Mouse (Mus musculus) liver, embryonic 14.5 days (tissue): ENCODE measurements around the gene Gpsm3. TPM values are rescaled to one million over a fixed set of nuclear protein-coding genes. Genes with fewer than 3 reads are reported as not detected.
A peak's percentile ranks its signal among the peaks of the same experiment; 100 is the strongest.

Experiments used
- ATAC-seq: fragments of 200-750 bp; cut with Nextera tagmentation; 2 replicates; pipeline ENCODE4 v1.8.0; 2017; ENCODE audit warnings: moderate number of reproducible peaks, mild to moderate bottlenecking, moderate library complexity; ENCODE audit not compliant: insufficient read depth
- DNase-seq, 3 experiments: peaks; one replicate each; pipeline ENCODE4 v3.0.0-alpha.2; 2012 to 2013; ENCODE audit warnings: low read depth in 3 of 3, low spot score in 3 of 3
- H3K27ac ChIP-seq: fragments of 300-500 bp; sonication (generic); 2 replicates; pipeline ENCODE4 v1.5.1; 2014; ENCODE audit warnings: moderate library complexity, mild to moderate bottlenecking, control low read depth, inconsistent platforms
- H3K27me3 ChIP-seq: fragments of 300-500 bp; sonication (generic); 2 replicates; pipeline ENCODE4 v1.6.1; 2014; ENCODE audit warnings: mild to moderate bottlenecking, low read length, moderate library complexity; ENCODE audit not compliant: control insufficient read depth, insufficient read depth
- H3K36me3 ChIP-seq: fragments of 300-500 bp; sonication (generic); replicated peaks from 2 replicates; pipeline ENCODE4 v1.6.1; 2014; ENCODE audit warnings: low read depth; ENCODE audit not compliant: control insufficient read depth, insufficient read depth
- H3K4me1 ChIP-seq, 2 experiments: fragments of 200-500 bp in 1 of 2; fragments of 300-500 bp in 1 of 2; sonication (generic) in 1 of 2; replicated peaks; 2 replicates each; pipeline ENCODE4 v1.6.1; 2012 to 2014; ENCODE audit warnings: antibody characterized with exemption in 1 of 2, inconsistent platforms in 1 of 2, low read length in 1 of 2; ENCODE audit not compliant: control insufficient read depth in 2 of 2, insufficient read depth in 2 of 2
- H3K4me2 ChIP-seq: fragments of 300-500 bp; sonication (generic); 2 replicates; pipeline ENCODE4 v1.6.1; 2014; ENCODE audit warnings: low read depth, mild to moderate bottlenecking, control low read depth, moderate library complexity
- H3K4me3 ChIP-seq, 2 experiments: fragments of 200-500 bp in 1 of 2; fragments of 300-500 bp in 1 of 2; sonication (generic) in 1 of 2; 2 replicates each; pipeline ENCODE4 v1.5.1; 2012 to 2014; ENCODE audit warnings: low read depth in 2 of 2, low read length in 2 of 2, mild to moderate bottlenecking in 2 of 2, control low read depth in 1 of 2, inconsistent platforms in 1 of 2, moderate library complexity in 1 of 2; ENCODE audit not compliant: insufficient read depth in 1 of 2
- H3K9ac ChIP-seq: fragments of 300-500 bp; sonication (generic); replicated peaks from 2 replicates; pipeline ENCODE4 v1.6.1; 2014; ENCODE audit warnings: mild to moderate bottlenecking, control low read depth, moderate library complexity
- H3K9me3 ChIP-seq: fragments of 300-500 bp; sonication (generic); 2 replicates; pipeline ENCODE4 v1.6.1; 2016; ENCODE audit warnings: low read length, mixed read lengths; ENCODE audit not compliant: control insufficient read depth
- CTCF ChIP-seq: IDR thresholded peaks from 2 replicates; pipeline ENCODE4 v1.5.1; 2016; ENCODE audit warnings: antibody characterized with exemption, low read depth, control low read depth
- EP300 ChIP-seq: IDR thresholded peaks from 2 replicates; pipeline ENCODE4 v1.6.1; 2016; ENCODE audit warnings: antibody characterized with exemption, low read depth
- whole genome bisulfite sequencing: fragments of 180-500 bp; shearing (Covaris S2); extraction: QIAGEN DNeasy Blood & Tissue Kit; methylation state at CpG from one replicate; pipeline ENCODE4 v1.1.7; 2014; ENCODE audit not compliant: insufficient replicate concordance; 5-methylcytosine and 5-hydroxymethylcytosine counted together
- polyA plus RNA-seq, 2 experiments: library from polyadenylated mRNA; depleted of rRNA in 1 of 2; stranded (reverse) in 1 of 2; unstranded in 1 of 2; fragments of >200 nt; fragmentation: Nextera tagmentation in 1 of 2; extraction: Ambion mirVana in 1 of 2; gene quantifications; 2 replicates each; pipeline versions ENCODE4 v1.2.1 to v1.2.3; 2012 to 2014

Gpsm3 gene
- polyA plus RNA-seq, 2 experiments: 4.2 to 9.8 TPM

GRCm38 (mm10) chr17:34587423-34587811, 2.2 kb upstream of the Gpsm3 start:
- Histone ChIP-seq H3K9me3 (no peaks in the 10 kb centered on the region), H3K9ac (peak overlapping the region; percentile 83), H3K4me3 (peak overlapping the region; percentile 69), H3K27me3 (no peaks in the 10 kb centered on the region), H3K36me3 (no peaks in the 10 kb centered on the region), H3K4me1 (peaks cover 21 to 29% of the 10 kb centered on the region in 2 experiments), H3K27ac (peak overlapping the region; percentile 5; the same call in 1 of the 2 replicates), H3K4me2 (peak overlapping the region; percentile 89)
- peak; percentile 88 for ATAC-seq
- 0% methylated on average over 49 of the region's 50 CpGs for WGBS
- no peak for TF ChIP-seq EP300
- TF ChIP-seq CTCF: no peak
- peak; percentile 85 to 89 (median 87) for DNase-seq

GRCm38 (mm10) chr17:34587814-34588213, 1.8 kb upstream of the Gpsm3 start:
- ATAC-seq (no peak), DNase-seq (no peak)

GRCm38 (mm10) chr17:34588767-34589166, 839 bp upstream of the Gpsm3 start:
- TF ChIP-seq EP300 (no peak), CTCF (no peak)
- Histone ChIP-seq H3K36me3 (no peaks in the 10 kb centered on the region), H3K4me3 (no peak overlapping the region), H3K9me3 (no peaks in the 10 kb centered on the region), H3K27me3 (no peaks in the 10 kb centered on the region), H3K9ac (no peak overlapping the region), H3K4me1 (peaks cover 21 to 29% of the 10 kb centered on the region in 2 experiments), H3K27ac (no peak overlapping the region), H3K4me2 (peak overlapping the region; percentile 89)
- WGBS: 55% methylated on average over 3 of the region's 3 CpGs
- no peak for DNase-seq
- ATAC-seq: no peak

More at GRCm38 (mm10) chr17:34587814-34588213, 1.8 kb upstream of the Gpsm3 start:
- H3K27ac ChIP-seq: peak overlapping the region; percentile 5; the same call in 1 of the 2 replicates
- WGBS: under 1% methylated on average over 19 of the region's 19 CpGs
- no peaks in the 10 kb centered on the region for H3K36me3 ChIP-seq
- peaks cover 21 to 29% of the 10 kb centered on the region in 2 experiments for H3K4me1 ChIP-seq
- H3K4me2 ChIP-seq: peak overlapping the region; percentile 89
- no peak for TF ChIP-seq CTCF
- TF ChIP-seq EP300: no peak
- H3K27me3 ChIP-seq: no peaks in the 10 kb centered on the region
- H3K9me3 ChIP-seq: no peaks in the 10 kb centered on the region
- H3K9ac ChIP-seq: peak overlapping the region; percentile 83
- peak overlapping the region; percentile 69 for H3K4me3 ChIP-seq

GRCm38 (mm10) chr17:34589206-34589605, 400 bp upstream of the Gpsm3 start:
- no peaks in the 10 kb centered on the region for H3K9me3 ChIP-seq
- no peak overlapping the region for H3K4me3 ChIP-seq
- H3K4me1 ChIP-seq: peaks cover 21 to 29% of the 10 kb centered on the region in 2 experiments
- no peaks in the 10 kb centered on the region for H3K36me3 ChIP-seq
- H3K9ac ChIP-seq: no peak overlapping the region
- WGBS: 30% methylated on average over 7 of the region's 7 CpGs
- ATAC-seq (no peak), DNase-seq (no peak)
- no peaks in the 10 kb centered on the region for H3K27me3 ChIP-seq
- peak overlapping the region; percentile 45 for H3K4me2 ChIP-seq
- no peak overlapping the region for H3K27ac ChIP-seq
- no peak for TF ChIP-seq EP300
- TF ChIP-seq CTCF: no peak

- WGBS: 51% methylated on average over 15 of the region's 15 CpGs
- Histone ChIP-seq H3K4me1 (peaks cover 21 to 29% of the 10 kb centered on the region in 2 experiments), H3K36me3 (no peaks in the 10 kb centered on the region), H3K27me3 (no peaks in the 10 kb centered on the region), H3K9me3 (no peaks in the 10 kb centered on the region), H3K27ac (peak overlapping the region; percentile 64), H3K4me2 (peak overlapping the region; percentile 86), H3K4me3 (peak overlapping the region; percentile 3 to 34), H3K9ac (no peak overlapping the region)
- TF ChIP-seq EP300 (no peak), CTCF (0 out of 2 replicates have a peak, but pooled peaks have one; percentile 11)
- no peak for DNase-seq
- ATAC-seq: no peak
Observed at GRCm38 (mm10) chr17:34590154-34590987, 765 bp downstream of the Gpsm3 start.
